10 mouse cellular contexts compared by ENCODE assay signal in the genomic region with DNA sequence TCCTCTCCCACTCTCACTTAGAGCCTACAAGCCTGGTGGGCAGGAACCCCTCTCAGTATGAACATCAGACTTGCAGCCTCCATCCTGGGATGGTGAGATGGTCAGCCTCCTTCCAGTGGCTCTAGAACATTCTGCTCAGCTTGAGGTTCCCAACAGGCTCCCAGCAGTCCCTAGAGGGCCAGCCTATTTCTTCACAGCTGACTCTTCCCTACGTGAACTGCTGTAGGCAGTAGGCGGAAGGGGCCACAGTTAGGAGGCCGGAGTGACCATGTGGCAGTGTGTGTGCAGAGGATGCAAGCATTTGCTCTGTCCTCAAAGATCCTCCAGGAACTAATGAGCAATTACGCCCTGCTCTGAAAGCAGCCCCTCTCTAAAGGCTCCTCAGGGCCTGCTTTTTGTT.
"Had no signal": no experiment of that assay in that cellular context is flagged by ENCODE, and none has a peak within 500 bp of the region (broad histone marks: within the 10 kb centered on the region; RNA-seq: fewer than 3 reads in every experiment).

No protein-coding gene starts in this region.

- H3K9ac ChIP-seq: kidney, embryonic 15.5 days; liver, embryonic 15.5 days; midbrain, embryonic 15.5 days had no signal

- H3K9me3 ChIP-seq: kidney, embryonic 15.5 days; liver, embryonic 15.5 days; midbrain, embryonic 15.5 days had no signal

- H3K4me2 ChIP-seq: kidney, embryonic 15.5 days; liver, embryonic 11.5 days; liver, embryonic 15.5 days; midbrain, embryonic 15.5 days had no signal

- H3K36me3 ChIP-seq: kidney, embryonic 15.5 days; midbrain, embryonic 15.5 days had no signal

- DNase-seq: kidney, postnatal 14 days; lung, adult 2 months; lung, postnatal 36 days; thymus, adult 18-20 months; thymus, postnatal 14 days had no signal

- H3K4me1 ChIP-seq: liver, embryonic 15.5 days; midbrain, embryonic 15.5 days had no signal

- H3K27ac ChIP-seq: kidney, embryonic 15.5 days; liver, embryonic 15.5 days; midbrain, embryonic 15.5 days had no signal

- H3K4me3 ChIP-seq: kidney, embryonic 15.5 days; liver, embryonic 15.5 days; midbrain, embryonic 15.5 days had no signal

- H3K27me3 ChIP-seq: kidney, embryonic 15.5 days; liver, embryonic 15.5 days; midbrain, embryonic 15.5 days had no signal

- ATAC-seq: lung, postnatal 0 days; midbrain, embryonic 15.5 days had no signal
